Mouse (Mus musculus): ENCODE data around the gene Nosip. TPM values are rescaled to one million over a fixed set of nuclear protein-coding genes. Genes with fewer than 3 reads are reported as not detected.
"Not testable (repeated sequence)": the region's sequence is repeated elsewhere in the genome, so short reads cannot be mapped to it uniquely, and the experiment has no call there.

Gene Nosip
- polyA plus RNA-seq, 1 experiment from 2014 or later = 53.8 TPM

GRCm38 (mm10) chr7:45092828-45093515 lies 30.7 kb downstream of the Nosip start:
- no peaks in the 10 kb centered on the region for H3K27me3 ChIP-seq (ENCODE audit: control insufficient read depth, insufficient read depth, low read length)
- WGBS = 57% methylated on average over 12 of the region's 12 CpGs
- peaks cover 10% of the 10 kb centered on the region for H3K36me3 ChIP-seq (ENCODE audit: control insufficient read depth, insufficient read depth, low read length)
- H3K9ac ChIP-seq (ENCODE audit: low read length) = 0 out of 2 replicates have a peak overlapping the region, but pooled peaks have one; percentile 21
- H3K27ac ChIP-seq (replicated peaks in 1 of 2; ENCODE audit: control insufficient read depth in 1 of 2, insufficient read depth in 1 of 2, low read depth in 2 of 2, low read length in 2 of 2) = peak overlapping the region in 1 of 2 experiments; percentile 82; a peak in 2 of 4 replicates
- H3K4me1 ChIP-seq (ENCODE audit: control insufficient read depth in 2 of 2, insufficient read depth in 2 of 2, low read length in 2 of 2) = peaks cover 7 to 14% of the 10 kb centered on the region in 2 experiments; a peak in 2 of 4 replicates
- H3K9me3 ChIP-seq (ENCODE audit: control insufficient read depth, low read length) = no peaks in the 10 kb centered on the region
- H3K4me2 ChIP-seq (ENCODE audit: low read length) = no peak overlapping the region
- H3K4me3 ChIP-seq (ENCODE audit: control insufficient read depth in 1 of 2, insufficient read depth in 1 of 2, low read depth in 1 of 2, low read length in 2 of 2) = no peak overlapping the region
- no peak for ATAC-seq (ENCODE audit: insufficient number of reproducible peaks, insufficient read depth, low FRiP score, low read depth)

GRCm38 (mm10) chr7:45093516-45093905 lies 31.3 kb downstream of the Nosip start:
- H3K9ac ChIP-seq (ENCODE audit: low read length) = no peak overlapping the region
- H3K4me1 ChIP-seq (ENCODE audit: control insufficient read depth in 2 of 2, insufficient read depth in 2 of 2, low read length in 2 of 2) = peaks cover 7 to 14% of the 10 kb centered on the region in 2 experiments; a peak in 2 of 4 replicates
- no peak overlapping the region for H3K4me2 ChIP-seq (ENCODE audit: low read length)
- H3K27ac ChIP-seq (replicated peaks in 1 of 2; ENCODE audit: control insufficient read depth in 1 of 2, insufficient read depth in 1 of 2, low read depth in 2 of 2, low read length in 2 of 2) = no peak overlapping the region
- H3K4me3 ChIP-seq (ENCODE audit: control insufficient read depth in 1 of 2, insufficient read depth in 1 of 2, low read depth in 1 of 2, low read length in 2 of 2) = no peak overlapping the region
- ATAC-seq (ENCODE audit: insufficient number of reproducible peaks, insufficient read depth, low FRiP score, low read depth) = no peak
- WGBS = 36% methylated on average over 18 of the region's 18 CpGs
- no peaks in the 10 kb centered on the region for H3K27me3 ChIP-seq (ENCODE audit: control insufficient read depth, insufficient read depth, low read length)
- H3K36me3 ChIP-seq (ENCODE audit: control insufficient read depth, insufficient read depth, low read length) = peaks cover 5% of the 10 kb centered on the region
- no peaks in the 10 kb centered on the region for H3K9me3 ChIP-seq (ENCODE audit: control insufficient read depth, low read length)

GRCm38 (mm10) chr7:45094121-45094520 lies 31.9 kb downstream of the Nosip start:
- no peaks in the 10 kb centered on the region for H3K9me3 ChIP-seq (ENCODE audit: control insufficient read depth, low read length)
- 58% methylated on average over 7 of the region's 7 CpGs for WGBS
- no peaks in the 10 kb centered on the region for H3K36me3 ChIP-seq (ENCODE audit: control insufficient read depth, insufficient read depth, low read length)
- no peak overlapping the region for H3K27ac ChIP-seq (replicated peaks in 1 of 2; ENCODE audit: control insufficient read depth in 1 of 2, insufficient read depth in 1 of 2, low read depth in 2 of 2, low read length in 2 of 2)
- H3K9ac ChIP-seq (ENCODE audit: low read length) = no peak overlapping the region
- peaks cover 7 to 14% of the 10 kb centered on the region in 2 experiments; a peak in 2 of 4 replicates for H3K4me1 ChIP-seq (ENCODE audit: control insufficient read depth in 2 of 2, insufficient read depth in 2 of 2, low read length in 2 of 2)
- H3K27me3 ChIP-seq (ENCODE audit: control insufficient read depth, insufficient read depth, low read length) = no peaks in the 10 kb centered on the region
- no peak overlapping the region for H3K4me2 ChIP-seq (ENCODE audit: low read length)
- H3K4me3 ChIP-seq (ENCODE audit: control insufficient read depth in 1 of 2, insufficient read depth in 1 of 2, low read depth in 1 of 2, low read length in 2 of 2) = no peak overlapping the region
- ATAC-seq (ENCODE audit: insufficient number of reproducible peaks, insufficient read depth, low FRiP score, low read depth) = no peak

DNA sequence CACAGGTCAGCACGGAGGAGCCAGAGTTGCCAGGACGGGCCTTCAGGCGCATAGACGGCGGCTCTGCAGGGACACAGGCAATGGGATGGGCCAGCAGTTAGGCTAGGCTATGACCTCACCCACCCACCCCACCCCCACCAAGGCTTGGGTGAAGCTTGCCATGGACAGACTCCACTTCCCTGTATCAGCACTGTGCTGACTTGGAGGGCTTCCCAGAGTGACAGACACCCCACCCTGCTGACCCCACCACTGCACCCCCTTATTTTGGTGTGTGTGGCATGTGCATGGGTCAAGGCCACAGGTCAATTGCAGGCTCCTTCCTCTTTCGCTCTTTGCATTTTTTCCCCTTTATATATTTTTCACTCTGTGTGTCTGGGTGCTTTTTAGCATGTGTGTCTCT lies 33.1 kb downstream of the Nosip start:
- Histone ChIP-seq H3K4me3 (ENCODE audit: control insufficient read depth in 1 of 2, insufficient read depth in 1 of 2, low read depth in 1 of 2, low read length in 2 of 2) (no peak overlapping the region), H3K27ac (replicated peaks in 1 of 2; ENCODE audit: control insufficient read depth in 1 of 2, insufficient read depth in 1 of 2, low read depth in 2 of 2, low read length in 2 of 2) (no peak overlapping the region), H3K36me3 (ENCODE audit: control insufficient read depth, insufficient read depth, low read length) (no peaks in the 10 kb centered on the region), H3K4me1 (ENCODE audit: control insufficient read depth in 2 of 2, insufficient read depth in 2 of 2, low read length in 2 of 2) (peaks cover 7 to 12% of the 10 kb centered on the region in 2 experiments; a peak in 2 of 4 replicates), H3K27me3 (ENCODE audit: control insufficient read depth, insufficient read depth, low read length) (no peaks in the 10 kb centered on the region), H3K9me3 (ENCODE audit: control insufficient read depth, low read length) (no peaks in the 10 kb centered on the region), H3K9ac (ENCODE audit: low read length) (no peak overlapping the region), H3K4me2 (ENCODE audit: low read length) (no peak overlapping the region)
- no peak for ATAC-seq (ENCODE audit: insufficient number of reproducible peaks, insufficient read depth, low FRiP score, low read depth)
- WGBS = 67% methylated on average over 6 of the region's 6 CpGs

DNA sequence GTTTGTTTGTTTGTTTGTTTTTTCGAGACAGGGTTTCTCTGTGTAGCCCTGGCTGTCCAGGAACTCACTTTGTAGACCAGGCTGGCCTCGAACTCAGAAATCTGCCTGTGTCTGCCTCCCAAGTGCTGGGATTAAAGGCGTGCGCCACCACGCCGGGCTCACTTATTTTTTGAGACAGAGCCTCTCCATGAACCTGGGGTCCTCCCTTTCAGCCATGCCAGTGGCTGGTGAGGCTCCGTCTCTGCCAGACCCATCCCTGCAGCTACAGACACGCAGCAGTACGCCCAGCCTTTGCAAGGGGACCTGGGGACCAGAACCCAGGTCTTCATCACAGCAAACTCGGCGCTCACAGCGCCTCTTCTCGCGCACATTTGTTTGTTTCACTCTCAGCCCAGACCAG lies 33.7 kb downstream of the Nosip start:
- H3K4me3 ChIP-seq (ENCODE audit: control insufficient read depth in 1 of 2, insufficient read depth in 1 of 2, low read depth in 1 of 2, low read length in 2 of 2); H3K4me2 ChIP-seq (ENCODE audit: low read length); H3K4me1 ChIP-seq (ENCODE audit: control insufficient read depth in 2 of 2, insufficient read depth in 2 of 2, low read length in 2 of 2); H3K9me3 ChIP-seq (ENCODE audit: control insufficient read depth, low read length); ATAC-seq (ENCODE audit: insufficient number of reproducible peaks, insufficient read depth, low FRiP score, low read depth); H3K9ac ChIP-seq (ENCODE audit: low read length); H3K27me3 ChIP-seq (ENCODE audit: control insufficient read depth, insufficient read depth, low read length); H3K27ac ChIP-seq (replicated peaks in 1 of 2; ENCODE audit: control insufficient read depth in 1 of 2, insufficient read depth in 1 of 2, low read depth in 2 of 2, low read length in 2 of 2); H3K36me3 ChIP-seq (ENCODE audit: control insufficient read depth, insufficient read depth, low read length): not testable (repeated sequence)
- WGBS = 90% methylated on average over 14 of the region's 14 CpGs

DNA sequence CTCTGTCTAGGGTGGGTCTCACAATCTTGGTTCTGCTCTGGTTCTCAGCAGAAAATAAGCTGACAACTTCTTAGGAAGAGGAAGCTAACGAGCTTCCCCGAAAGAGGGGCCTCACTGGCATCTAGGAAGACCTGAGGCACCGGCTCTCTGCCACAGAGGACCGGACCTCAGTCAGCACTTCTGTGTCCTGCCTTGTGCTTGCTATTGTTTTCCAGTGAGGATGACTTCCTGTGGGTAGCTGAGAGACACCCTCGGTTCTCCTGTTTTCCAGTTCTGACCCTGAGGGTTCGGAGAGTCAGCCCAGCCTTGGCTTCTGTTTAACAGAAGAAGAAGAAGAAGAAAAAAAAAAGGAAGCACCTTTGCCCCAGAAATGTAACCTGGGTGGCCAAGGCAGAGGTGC lies 35.2 kb downstream of the Nosip start:
- H3K4me3 ChIP-seq (ENCODE audit: control insufficient read depth in 1 of 2, insufficient read depth in 1 of 2, low read depth in 1 of 2, low read length in 2 of 2) = no peak overlapping the region
- H3K9ac ChIP-seq (ENCODE audit: low read length) = no peak overlapping the region
- H3K27ac ChIP-seq (replicated peaks in 1 of 2; ENCODE audit: control insufficient read depth in 1 of 2, insufficient read depth in 1 of 2, low read depth in 2 of 2, low read length in 2 of 2) = no peak overlapping the region
- H3K36me3 ChIP-seq (ENCODE audit: control insufficient read depth, insufficient read depth, low read length) = no peaks in the 10 kb centered on the region
- no peak for ATAC-seq (ENCODE audit: insufficient number of reproducible peaks, insufficient read depth, low FRiP score, low read depth)
- H3K4me2 ChIP-seq (ENCODE audit: low read length) = no peak overlapping the region
- WGBS = 49% methylated on average over 6 of the region's 6 CpGs
- H3K27me3 ChIP-seq (ENCODE audit: control insufficient read depth, insufficient read depth, low read length) = no peaks in the 10 kb centered on the region
- peaks cover 0 to 3% of the 10 kb centered on the region in 2 experiments; a peak in 1 of 4 replicates for H3K4me1 ChIP-seq (ENCODE audit: control insufficient read depth in 2 of 2, insufficient read depth in 2 of 2, low read length in 2 of 2)
- H3K9me3 ChIP-seq (ENCODE audit: control insufficient read depth, low read length) = no peaks in the 10 kb centered on the region

GRCm38 (mm10) chr7:45098541-45099240 lies 36.5 kb downstream of the Nosip start:
- 86% methylated on average over 8 of the region's 8 CpGs for WGBS
- H3K4me3 ChIP-seq (ENCODE audit: control insufficient read depth in 1 of 2, insufficient read depth in 1 of 2, low read depth in 1 of 2, low read length in 2 of 2) = no peak overlapping the region
- ATAC-seq (ENCODE audit: insufficient number of reproducible peaks, insufficient read depth, low FRiP score, low read depth) = no peak
- H3K4me1 ChIP-seq (ENCODE audit: control insufficient read depth in 2 of 2, insufficient read depth in 2 of 2, low read length in 2 of 2) = peaks cover 1 to 5% of the 10 kb centered on the region in 2 experiments; a peak in 3 of 4 replicates
- H3K9ac ChIP-seq (ENCODE audit: low read length) = no peak overlapping the region
- no peak overlapping the region for H3K4me2 ChIP-seq (ENCODE audit: low read length)
- no peaks in the 10 kb centered on the region for H3K9me3 ChIP-seq (ENCODE audit: control insufficient read depth, low read length)
- no peaks in the 10 kb centered on the region for H3K36me3 ChIP-seq (ENCODE audit: control insufficient read depth, insufficient read depth, low read length)
- no peaks in the 10 kb centered on the region for H3K27me3 ChIP-seq (ENCODE audit: control insufficient read depth, insufficient read depth, low read length)
- H3K27ac ChIP-seq (replicated peaks in 1 of 2; ENCODE audit: control insufficient read depth in 1 of 2, insufficient read depth in 1 of 2, low read depth in 2 of 2, low read length in 2 of 2) = no peak overlapping the region

Measured in heart, embryonic 14.5 days (tissue).